Mouse (Mus musculus) brain, embryonic 14.5 days (tissue): ENCODE results near the gene Gm21972.

Experiments used
- CTCF ChIP-seq: fragments of 200-500 bp; IDR thresholded peaks from 2 replicates; pipeline ENCODE4 v1.5.1; 2012; ENCODE audit warnings: inconsistent platforms, mild to moderate bottlenecking, moderate library complexity, borderline replicate concordance; ENCODE audit not compliant: insufficient read depth, insufficient read length; ENCODE audit errors: extremely low read depth
- POLR2A ChIP-seq: fragments of 200-500 bp; IDR thresholded peaks from 2 replicates; pipeline ENCODE4 v1.6.1; 2012; ENCODE audit warnings: mild to moderate bottlenecking, inconsistent platforms, borderline replicate concordance; ENCODE audit not compliant: poor library complexity, insufficient read depth, insufficient read length, severe bottlenecking; ENCODE audit errors: extremely low read depth

GRCm38 (mm10) chr1:86211498-86211897 lies 78.1 kb downstream of the Gm21972 start:
- TF ChIP-seq POLR2A, result no peak
- no peak for TF ChIP-seq CTCF
